In the genomic region with DNA sequence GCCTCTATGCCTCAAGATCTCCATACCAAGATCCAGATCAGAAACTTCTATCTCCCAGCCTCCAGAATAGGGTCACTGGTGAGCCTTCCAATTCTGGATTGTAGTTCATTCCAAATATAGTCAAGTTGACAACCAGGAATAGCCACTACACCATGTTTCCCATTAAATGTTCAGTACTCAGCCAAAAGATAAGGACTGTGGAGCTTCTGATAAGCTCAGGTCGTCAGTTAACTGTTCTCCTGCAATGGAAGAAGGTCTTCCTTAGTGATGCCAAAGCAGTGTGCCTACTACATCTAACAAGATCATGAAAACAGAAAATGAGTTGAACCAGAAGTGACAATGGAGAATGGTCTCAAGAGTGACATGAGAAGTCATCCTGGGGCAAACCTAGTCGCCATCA, we compare ENCODE assay signal across 28 mouse cellular contexts. TPM values are rescaled to one million over a fixed set of nuclear protein-coding genes. Genes with fewer than 3 reads are reported as not detected.
DNase-seq lines count a peak whose midpoint lies in the region; ATAC-seq and TF ChIP-seq lines count a peak whose summit lies in the region.
"Had no signal": no experiment of that assay in that cellular context is flagged by ENCODE, and none has a peak within 500 bp of the region (broad histone marks: within the 10 kb centered on the region; RNA-seq: fewer than 3 reads in every experiment).

No protein-coding gene starts in this region.

- peaks cover 81% of the 10 kb centered on the region for H3K4me1 ChIP-seq in erythroblast, embryonic 14.5 days (ENCODE audit: control insufficient read depth)
- peaks cover 59% of the 10 kb centered on the region for H3K4me1 ChIP-seq in heart, embryonic 13.5 days
- peaks cover 76% of the 10 kb centered on the region for H3K4me1 ChIP-seq in liver, embryonic 13.5 days (replicated peaks)
- H3K4me1 ChIP-seq in small intestine, adult 2 months (ENCODE audit: control insufficient read depth, insufficient read depth, insufficient read length, low read length) = peaks cover 9% of the 10 kb centered on the region; the same call in 1 of the 2 replicates
- peaks cover 2% of the 10 kb centered on the region for H3K4me1 ChIP-seq in lung, adult 2 months (ENCODE audit: control insufficient read depth, insufficient read depth, low read length)
- H3K4me1 ChIP-seq: limb, embryonic 10.5 days; limb, embryonic 15.5 days; midbrain, embryonic 13.5 days; neural tube, embryonic 13.5 days had no signal

- WGBS in heart, embryonic 13.5 days = 35% methylated on average over 2 of the region's 2 CpGs
- WGBS in liver, embryonic 13.5 days (ENCODE audit: insufficient replicate concordance) = 38% methylated on average over 2 of the region's 2 CpGs
- 52% methylated on average over 2 of the region's 2 CpGs for WGBS in small intestine, adult 2 months
- 70% methylated on average over 2 of the region's 2 CpGs for WGBS in lung, adult 2 months

- H3K9me3 ChIP-seq in erythroblast, embryonic 14.5 days (ENCODE audit: control insufficient read depth, low read length) = no peaks in the 10 kb centered on the region
- H3K9me3 ChIP-seq in heart, embryonic 13.5 days = no peaks in the 10 kb centered on the region
- no peaks in the 10 kb centered on the region for H3K9me3 ChIP-seq in liver, embryonic 13.5 days (replicated peaks)
- H3K9me3 ChIP-seq: embryonic facial prominence, embryonic 12.5 days; limb, embryonic 10.5 days; limb, embryonic 15.5 days; midbrain, embryonic 13.5 days; neural tube, embryonic 13.5 days had no signal

- H3K9ac ChIP-seq in heart, embryonic 13.5 days = no peak overlapping the region
- H3K9ac ChIP-seq in liver, embryonic 13.5 days = peak overlapping the region; percentile 14
- H3K9ac ChIP-seq: embryonic facial prominence, embryonic 12.5 days; hindbrain, embryonic 14.5 days; limb, embryonic 15.5 days; midbrain, embryonic 13.5 days; neural tube, embryonic 13.5 days had no signal

- H3K27ac ChIP-seq in heart, embryonic 13.5 days (replicated peaks) = peak overlapping the region; percentile 50; the same call in 1 of the 2 replicates
- H3K27ac ChIP-seq in liver, embryonic 13.5 days = peak overlapping the region; percentile 95
- peak overlapping the region; percentile 32; the same call in 1 of the 2 replicates for H3K27ac ChIP-seq in small intestine, adult 2 months (ENCODE audit: insufficient read depth, low read depth, low read length)
- H3K27ac ChIP-seq: embryonic facial prominence, embryonic 12.5 days; gastrocnemius, adult 2 months; hindbrain, embryonic 14.5 days; limb, embryonic 10.5 days; limb, embryonic 15.5 days; midbrain, embryonic 13.5 days; neural tube, embryonic 13.5 days had no signal

- H3K27me3 ChIP-seq in erythroblast, embryonic 14.5 days (ENCODE audit: control insufficient read depth) = no peaks in the 10 kb centered on the region
- no peaks in the 10 kb centered on the region for H3K27me3 ChIP-seq in heart, embryonic 13.5 days (replicated peaks)
- H3K27me3 ChIP-seq in liver, embryonic 13.5 days = no peaks in the 10 kb centered on the region
- H3K27me3 ChIP-seq in small intestine, adult 2 months (ENCODE audit: control insufficient read depth, insufficient read depth, low read length) = no peaks in the 10 kb centered on the region
- H3K27me3 ChIP-seq: CH12.LX; embryonic facial prominence, embryonic 12.5 days; limb, embryonic 15.5 days; midbrain, embryonic 13.5 days; neural tube, embryonic 13.5 days had no signal

- ATAC-seq in erythroblast, adult 5-6 weeks (replicated peaks; ENCODE audit: low FRiP score, poor library complexity, severe bottlenecking) = no peak
- ATAC-seq in heart, embryonic 13.5 days (ENCODE audit: extremely low read depth, insufficient number of reproducible peaks, low FRiP score, low TSS enrichment) = no peak
- no peak for ATAC-seq in liver, embryonic 13.5 days (ENCODE audit: low read depth)
- ATAC-seq: forebrain, embryonic 16.5 days; intestine, postnatal 0 days; midbrain, embryonic 13.5 days had no signal

- H3K36me3 ChIP-seq in erythroblast, embryonic 14.5 days (ENCODE audit: control insufficient read depth) = peaks cover 85% of the 10 kb centered on the region
- peaks cover 17% of the 10 kb centered on the region for H3K36me3 ChIP-seq in heart, embryonic 13.5 days
- H3K36me3 ChIP-seq in liver, embryonic 13.5 days = peaks cover 24% of the 10 kb centered on the region
- peaks cover 12% of the 10 kb centered on the region for H3K36me3 ChIP-seq in small intestine, adult 2 months (ENCODE audit: control insufficient read depth, insufficient read depth, low read length)

- no peak for DNase-seq in heart, adult 11 months
- DNase-seq in liver, embryonic 13.5 days = no peak
- DNase-seq in liver = no peak
- DNase-seq in lung, adult 2 months = no peak
- DNase-seq: adrenal gland, adult 8-10 months; cerebellum, adult 9-10 months; embryo, embryonic 11 days; gastrocnemius, adult 2 months; gastrocnemius, postnatal 36 days; kidney, postnatal 14 days; layer of hippocampus, adult 9-11 months; lung, postnatal 36 days; right cerebral cortex, postnatal 4 days; thymus, adult 2 months; thymus, postnatal 4 days had no signal

- peak overlapping the region; percentile 32 for H3K4me3 ChIP-seq in erythroblast, embryonic 14.5 days (replicated peaks)
- H3K4me3 ChIP-seq in heart, embryonic 13.5 days = no peak overlapping the region
- no peak overlapping the region for H3K4me3 ChIP-seq in liver, embryonic 13.5 days (replicated peaks)
- H3K4me3 ChIP-seq in small intestine, adult 2 months (ENCODE audit: low read depth, low read length) = no peak overlapping the region
- no peak overlapping the region for H3K4me3 ChIP-seq in lung, adult 2 months (replicated peaks; ENCODE audit: extremely low read depth, low read depth, low read length)
- H3K4me3 ChIP-seq: embryonic facial prominence, embryonic 12.5 days; gastrocnemius, adult 2 months; limb, embryonic 10.5 days; limb, embryonic 15.5 days; midbrain, embryonic 13.5 days; neural tube, embryonic 13.5 days had no signal

- TF ChIP-seq POLR2A in small intestine, adult 2 months (IDR thresholded peaks at IDR 0.05; ENCODE audit: low read depth, low read length) = no peak
- no peak for TF ChIP-seq POLR2A in lung, adult 2 months (IDR thresholded peaks at IDR 0.05; ENCODE audit: borderline replicate concordance, extremely low read depth, low read depth, low read length)

- H3K4me2 ChIP-seq in heart, embryonic 13.5 days = peak overlapping the region; percentile 9; the same call in 1 of the 2 replicates
- peak overlapping the region; percentile 49 for H3K4me2 ChIP-seq in liver, embryonic 13.5 days
- H3K4me2 ChIP-seq: embryonic facial prominence, embryonic 12.5 days; hindbrain, embryonic 14.5 days; limb, embryonic 15.5 days; midbrain, embryonic 13.5 days; neural tube, embryonic 13.5 days had no signal

- no peak for TF ChIP-seq CTCF in small intestine, adult 2 months (IDR thresholded peaks at IDR 0.05; ENCODE audit: extremely low read depth, insufficient read length, insufficient replicate concordance, low read depth, low read length)
- TF ChIP-seq CTCF in lung, adult 2 months (IDR thresholded peaks at IDR 0.05; ENCODE audit: insufficient read depth, low read length) = no peak

RNA-seq across cellular contexts. Expression of a gene that starts 25.0 kb away (rescaled TPM):
- 3.5 and 6.6 TPM in 2 replicates for polyA plus RNA-seq in erythroblast, embryonic 14.5 days (2012)
- total RNA-seq in erythroblast, adult 5-6 weeks (2015; ENCODE audit: low replicate concordance) = 213 and 257 TPM in 2 replicates
- total RNA-seq in erythroblast, adult 5-6 weeks (2017; ENCODE audit: low replicate concordance) = 160 and 229 TPM in 2 replicates
- 10.1 and 13.2 TPM in 2 replicates for polyA plus RNA-seq in heart, embryonic 13.5 days (2015; fragmentation: Nextera tagmentation; extraction: Ambion mirVana)
- 22.3 and 27.6 TPM in 2 replicates for polyA plus RNA-seq in liver, embryonic 13.5 days (2015; fragmentation: Nextera tagmentation; extraction: Ambion mirVana)
- 0.32 and 0.95 TPM in 2 replicates for polyA plus RNA-seq in small intestine, adult 2 months (2012; rRNA removed)
- 1.7 and 4.5 TPM in 2 replicates for polyA plus RNA-seq in lung, adult 2 months (2012; rRNA removed)

RNA-seq across cellular contexts. Expression of a gene that starts 50.0 kb away (rescaled TPM):
- 1.1 TPM in 2 replicates for polyA plus RNA-seq in erythroblast, embryonic 14.5 days (2012)
- 7.1 and 12.1 TPM in 2 replicates for total RNA-seq in erythroblast, adult 5-6 weeks (2015; ENCODE audit: low replicate concordance)
- total RNA-seq in erythroblast, adult 5-6 weeks (2017; ENCODE audit: low replicate concordance) = 3.3 and 7.1 TPM in 2 replicates
- polyA plus RNA-seq in heart, embryonic 13.5 days (2015; fragmentation: Nextera tagmentation; extraction: Ambion mirVana) = 28.5 and 28.8 TPM in 2 replicates
- polyA plus RNA-seq in liver, embryonic 13.5 days (2015; fragmentation: Nextera tagmentation; extraction: Ambion mirVana) = 23.9 and 27.7 TPM in 2 replicates
- polyA plus RNA-seq in small intestine, adult 2 months (2012; rRNA removed) = 0.46 and 0.60 TPM in 2 replicates
- 3.6 and 4.9 TPM in 2 replicates for polyA plus RNA-seq in lung, adult 2 months (2012; rRNA removed)

Comparison
In these comparisons a context has a peak if more than half of its experiments do, and no peak if none do; other contexts are left out.
1. H3K27ac ChIP-seq: peak in every context shown above with its lines; median percentile 95 in liver, embryonic 13.5 days; 50 in heart, embryonic 13.5 days; 32 in small intestine, adult 2 months.